Mouse (Mus musculus) liver, embryonic 12.5 days (tissue): ENCODE data around the gene Echdc3. TPM values are rescaled to one million over a fixed set of nuclear protein-coding genes. Genes with fewer than 3 reads are reported as not detected.
A peak's percentile ranks its signal among the peaks of the same experiment; 100 is the strongest.

ENCODE experiments used
- ATAC-seq: fragments of 200-750 bp; cut with Nextera tagmentation; 2 replicates; pipeline ENCODE4 v1.8.0; 2017; ENCODE audit warnings: moderate number of reproducible peaks, mild to moderate bottlenecking, moderate library complexity
- H3K27ac ChIP-seq: fragments of 300-500 bp; sonication (generic); 2 replicates; pipeline ENCODE4 v1.5.1; 2016; ENCODE audit warnings: mild to moderate bottlenecking
- H3K27me3 ChIP-seq: fragments of 300-500 bp; sonication (generic); replicated peaks from 2 replicates; pipeline ENCODE4 v1.6.1; 2016; ENCODE audit warnings: mild to moderate bottlenecking, moderate library complexity
- H3K36me3 ChIP-seq: fragments of 300-500 bp; sonication (generic); 2 replicates; pipeline ENCODE4 v1.6.1; 2016; ENCODE audit warnings: mild to moderate bottlenecking, moderate library complexity
- H3K4me1 ChIP-seq: fragments of 300-500 bp; sonication (generic); 2 replicates; pipeline ENCODE4 v1.6.1; 2016
- H3K4me2 ChIP-seq: fragments of 300-500 bp; sonication (generic); 2 replicates; pipeline ENCODE4 v1.6.1; 2016; ENCODE audit warnings: mild to moderate bottlenecking, moderate library complexity
- H3K4me3 ChIP-seq: fragments of 300-500 bp; sonication (generic); 2 replicates; pipeline ENCODE4 v1.5.1; 2016; ENCODE audit warnings: mild to moderate bottlenecking, moderate library complexity
- H3K9ac ChIP-seq: fragments of 300-500 bp; sonication (generic); 2 replicates; pipeline ENCODE4 v1.6.1; 2016; ENCODE audit warnings: mild to moderate bottlenecking, moderate library complexity
- H3K9me3 ChIP-seq: fragments of 300-500 bp; sonication (generic); replicated peaks from 2 replicates; pipeline ENCODE4 v1.6.1; 2016; ENCODE audit warnings: mild to moderate bottlenecking, moderate library complexity
- WGBS: fragments of 180-500 bp; shearing (Covaris S2); methylation state at CpG from one replicate; pipeline ENCODE4 v1.1.7; 2016; ENCODE audit not compliant: insufficient replicate concordance; 5-methylcytosine and 5-hydroxymethylcytosine counted together
- polyA plus RNA-seq: library from polyadenylated mRNA; unstranded; fragments of >200 nt; fragmentation: Nextera tagmentation; extraction: Ambion mirVana; gene quantifications from 2 replicates; pipeline ENCODE4 v1.2.1, GENCODE M21; 2016

Gene Echdc3
- polyA plus RNA-seq, 1 experiment from 2014 or later: 4.7 TPM

DNA sequence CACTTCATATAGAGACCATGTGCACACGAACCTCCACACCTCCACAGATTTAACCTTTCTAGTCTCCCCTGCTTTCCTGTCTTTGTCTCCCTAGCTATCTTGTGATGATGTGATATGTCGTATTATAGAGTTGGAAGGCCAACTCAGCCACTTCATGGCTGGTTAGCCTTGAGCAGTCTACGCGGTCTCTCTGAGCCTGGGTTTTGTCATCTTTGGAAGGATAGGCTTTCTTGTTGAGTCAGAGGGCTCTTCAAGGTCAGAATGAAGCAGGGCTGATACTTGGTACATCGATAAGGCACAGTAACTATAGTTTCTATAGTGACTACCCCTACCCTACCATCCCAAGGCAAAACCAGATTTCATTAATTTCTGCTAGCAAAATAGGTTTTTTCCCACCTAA lies 28.6 kb upstream of the Echdc3 start:
- WGBS: 77% methylated on average over 5 of the region's 5 CpGs
- H3K4me3 ChIP-seq: no peak overlapping the region
- no peak overlapping the region for H3K27ac ChIP-seq
- no peak for ATAC-seq
- H3K27me3 ChIP-seq: peaks cover 50% of the 10 kb centered on the region
- H3K9me3 ChIP-seq: no peaks in the 10 kb centered on the region; the same call in 1 of the 2 replicates
- no peaks in the 10 kb centered on the region for H3K4me1 ChIP-seq
- H3K36me3 ChIP-seq: no peaks in the 10 kb centered on the region
- no peak overlapping the region for H3K9ac ChIP-seq
- H3K4me2 ChIP-seq: no peak overlapping the region

DNA sequence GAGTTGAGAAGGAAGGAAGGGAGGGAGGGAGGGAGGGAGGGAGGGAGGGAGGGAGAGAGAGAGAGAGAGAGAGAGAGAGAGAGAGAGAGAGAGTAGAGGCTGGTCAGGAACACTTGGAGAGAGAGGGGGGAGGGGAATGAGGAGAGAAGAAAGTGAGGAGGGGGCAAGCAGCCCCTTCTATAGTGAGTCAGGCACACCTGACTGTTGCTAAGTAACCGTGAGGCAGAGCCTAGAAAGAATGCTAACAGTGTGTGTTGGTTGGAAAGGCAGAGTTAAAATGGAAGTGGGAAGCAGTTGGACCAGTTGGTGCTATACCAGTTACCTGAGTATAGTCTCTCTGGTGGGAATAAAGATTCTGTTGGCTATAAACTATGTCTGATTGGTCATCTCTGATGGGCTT lies 27.2 kb upstream of the Echdc3 start:
- ATAC-seq: no peak
- Histone ChIP-seq H3K4me2 (no peak overlapping the region), H3K9me3 (no peaks in the 10 kb centered on the region), H3K9ac (no peak overlapping the region), H3K27ac (no peak overlapping the region), H3K4me3 (no peak overlapping the region), H3K36me3 (no peaks in the 10 kb centered on the region), H3K27me3 (peaks cover 41% of the 10 kb centered on the region), H3K4me1 (no peaks in the 10 kb centered on the region)
- 52% methylated on average over 1 of the region's 1 CpGs for WGBS

- Histone ChIP-seq H3K9me3 (no peaks in the 10 kb centered on the region), H3K4me2 (no peak overlapping the region), H3K36me3 (no peaks in the 10 kb centered on the region), H3K27me3 (peaks cover 38% of the 10 kb centered on the region), H3K9ac (no peak overlapping the region), H3K4me3 (no peak overlapping the region), H3K27ac (no peak overlapping the region), H3K4me1 (no peaks in the 10 kb centered on the region)
- ATAC-seq: no peak
- WGBS: 59% methylated on average over 4 of the region's 4 CpGs
Observed at GRCm38 (mm10) chr2:6239333-6239732, 26.5 kb upstream of the Echdc3 start.

DNA sequence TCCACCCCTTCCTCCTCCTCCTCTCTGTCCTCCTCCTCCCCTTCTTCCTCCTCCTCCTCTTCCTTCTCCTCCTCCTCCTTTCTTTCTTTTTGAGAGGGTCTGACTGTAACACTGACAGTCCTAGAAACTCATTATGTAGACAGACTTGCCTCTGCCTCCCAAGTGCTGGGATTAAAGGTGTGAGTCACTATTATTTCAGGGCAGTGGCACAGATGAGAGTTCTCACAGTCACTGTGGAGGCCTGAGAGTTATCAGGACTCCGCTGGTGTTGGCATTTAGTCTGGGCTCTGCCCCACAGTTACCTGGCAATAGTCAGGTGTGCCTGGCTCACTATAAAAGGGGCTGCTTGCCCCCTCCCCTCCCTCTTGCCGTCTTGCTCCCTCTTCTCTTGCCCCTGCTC lies 25.8 kb upstream of the Echdc3 start:
- WGBS: 37% methylated on average over 2 of the region's 2 CpGs
- H3K4me2 ChIP-seq: no peak overlapping the region
- no peaks in the 10 kb centered on the region for H3K36me3 ChIP-seq
- no peak overlapping the region for H3K27ac ChIP-seq
- H3K27me3 ChIP-seq: peaks cover 35% of the 10 kb centered on the region
- H3K9ac ChIP-seq: no peak overlapping the region
- ATAC-seq: no peak
- no peaks in the 10 kb centered on the region for H3K9me3 ChIP-seq
- no peaks in the 10 kb centered on the region for H3K4me1 ChIP-seq
- no peak overlapping the region for H3K4me3 ChIP-seq

- Histone ChIP-seq H3K36me3 (no peaks in the 10 kb centered on the region), H3K9me3 (no peaks in the 10 kb centered on the region), H3K4me2 (no peak overlapping the region), H3K4me1 (no peaks in the 10 kb centered on the region), H3K9ac (no peak overlapping the region), H3K4me3 (no peak overlapping the region), H3K27ac (no peak overlapping the region), H3K27me3 (peaks cover 35% of the 10 kb centered on the region)
- WGBS: 19% methylated on average over 4 of the region's 4 CpGs
- ATAC-seq: no peak
Observed at GRCm38 (mm10) chr2:6238244-6238643, 25.4 kb upstream of the Echdc3 start.

DNA sequence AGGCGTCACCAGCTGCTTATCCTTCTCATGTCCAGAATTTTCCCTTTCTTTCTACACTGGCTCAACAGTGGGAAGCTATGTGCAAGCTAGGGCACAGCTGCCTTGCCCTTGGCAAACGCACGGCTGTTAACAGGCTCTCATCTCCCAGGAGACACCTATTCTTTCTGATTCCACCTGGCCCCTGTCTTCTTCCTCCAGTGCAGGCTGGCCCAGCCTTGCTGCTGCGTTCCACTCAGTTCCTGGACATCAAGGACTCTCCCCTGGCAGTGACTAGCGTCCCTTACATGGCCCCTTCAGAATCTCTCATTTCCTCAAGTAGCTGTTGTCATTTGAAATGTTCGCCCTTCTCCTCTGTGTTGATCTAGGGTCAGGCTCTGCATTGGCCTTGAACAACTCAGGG lies 20.5 kb upstream of the Echdc3 start:
- Histone ChIP-seq H3K36me3 (no peaks in the 10 kb centered on the region), H3K9me3 (no peaks in the 10 kb centered on the region), H3K4me3 (no peak overlapping the region), H3K4me1 (peaks cover 20% of the 10 kb centered on the region), H3K4me2 (no peak overlapping the region), H3K27ac (no peak overlapping the region), H3K9ac (no peak overlapping the region), H3K27me3 (peaks cover 7% of the 10 kb centered on the region; the same call in 1 of the 2 replicates)
- ATAC-seq: no peak
- 70% methylated on average over 6 of the region's 6 CpGs for WGBS

GRCm38 (mm10) chr2:6232755-6233154 lies 19.9 kb upstream of the Echdc3 start:
- Histone ChIP-seq H3K9ac (no peak overlapping the region), H3K4me1 (peaks cover 20% of the 10 kb centered on the region), H3K27me3 (0 out of 2 replicates have a peak, but pooled peaks cover 6% of the 10 kb centered on the region), H3K4me2 (no peak overlapping the region), H3K36me3 (no peaks in the 10 kb centered on the region), H3K9me3 (no peaks in the 10 kb centered on the region), H3K27ac (no peak overlapping the region), H3K4me3 (no peak overlapping the region)
- WGBS: 59% methylated on average over 7 of the region's 7 CpGs
- ATAC-seq: no peak

GRCm38 (mm10) chr2:6230865-6231264 lies 18.0 kb upstream of the Echdc3 start:
- H3K27me3 ChIP-seq: no peaks in the 10 kb centered on the region
- H3K4me1 ChIP-seq: peaks cover 20% of the 10 kb centered on the region
- no peaks in the 10 kb centered on the region for H3K9me3 ChIP-seq
- no peak overlapping the region for H3K9ac ChIP-seq
- no peak overlapping the region for H3K4me2 ChIP-seq
- H3K4me3 ChIP-seq: no peak overlapping the region
- no peak for ATAC-seq
- 57% methylated on average over 6 of the region's 6 CpGs for WGBS
- H3K36me3 ChIP-seq: no peaks in the 10 kb centered on the region
- no peak overlapping the region for H3K27ac ChIP-seq

GRCm38 (mm10) chr2:6229597-6230290 lies 16.9 kb upstream of the Echdc3 start:
- H3K9me3 ChIP-seq: 0 out of 2 replicates have a peak, but pooled peaks cover 2% of the 10 kb centered on the region
- no peak overlapping the region for H3K4me3 ChIP-seq
- H3K4me2 ChIP-seq: no peak overlapping the region
- H3K27me3 ChIP-seq: no peaks in the 10 kb centered on the region
- H3K4me1 ChIP-seq: peaks cover 20% of the 10 kb centered on the region
- no peak overlapping the region for H3K9ac ChIP-seq
- 41% methylated on average over 5 of the region's 5 CpGs for WGBS
- no peak overlapping the region for H3K27ac ChIP-seq
- H3K36me3 ChIP-seq: no peaks in the 10 kb centered on the region
- ATAC-seq: no peak

GRCm38 (mm10) chr2:6227059-6227445 lies 14.2 kb upstream of the Echdc3 start:
- Histone ChIP-seq H3K9me3 (0 out of 2 replicates have a peak, but pooled peaks cover 3% of the 10 kb centered on the region), H3K36me3 (no peaks in the 10 kb centered on the region), H3K27me3 (no peaks in the 10 kb centered on the region), H3K4me3 (no peak overlapping the region), H3K4me2 (no peak overlapping the region), H3K9ac (no peak overlapping the region), H3K27ac (no peak overlapping the region), H3K4me1 (peaks cover 15% of the 10 kb centered on the region)
- 68% methylated on average over 7 of the region's 7 CpGs for WGBS
- ATAC-seq: no peak

DNA sequence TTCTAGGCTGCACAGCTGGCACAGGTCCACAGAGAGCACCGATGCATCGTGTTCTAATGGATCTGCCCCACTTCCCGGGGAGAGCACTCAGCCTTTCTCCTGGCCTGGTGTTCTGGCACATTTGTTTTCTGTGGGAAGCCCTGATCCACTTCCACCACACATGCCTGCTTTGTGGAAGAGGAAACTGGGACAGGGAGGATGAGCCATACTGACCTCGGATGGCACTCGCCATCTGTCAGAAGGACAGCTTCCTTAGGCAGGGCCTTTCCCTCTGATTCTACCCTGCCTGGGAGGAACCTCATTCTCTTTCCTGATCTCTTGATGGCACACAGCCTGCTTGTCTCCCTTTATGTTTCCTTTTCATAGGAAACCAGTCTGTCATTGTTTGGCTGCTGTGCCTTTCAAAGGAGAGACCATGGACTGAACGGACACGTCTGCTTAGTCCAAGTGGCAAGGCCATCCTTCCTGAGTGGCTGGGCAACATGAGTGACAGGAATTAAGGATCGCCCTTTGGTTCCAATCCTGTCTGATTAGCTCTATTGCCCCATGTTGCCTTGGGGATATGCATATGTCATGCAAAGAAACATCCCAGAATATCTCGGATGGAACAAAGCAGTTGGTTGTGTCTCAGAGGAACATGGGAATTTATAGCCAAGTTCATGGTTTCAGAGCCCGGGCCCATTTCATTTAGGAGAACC lies 13.7 kb upstream of the Echdc3 start:
- 75% methylated on average over 10 of the region's 10 CpGs for WGBS
- ATAC-seq: no peak
- no peak overlapping the region for H3K27ac ChIP-seq
- H3K4me1 ChIP-seq: peaks cover 15% of the 10 kb centered on the region
- H3K4me3 ChIP-seq: no peak overlapping the region
- no peaks in the 10 kb centered on the region for H3K36me3 ChIP-seq
- no peak overlapping the region for H3K4me2 ChIP-seq
- no peaks in the 10 kb centered on the region for H3K27me3 ChIP-seq
- H3K9ac ChIP-seq: no peak overlapping the region
- 0 out of 2 replicates have a peak, but pooled peaks cover 3% of the 10 kb centered on the region for H3K9me3 ChIP-seq

GRCm38 (mm10) chr2:6220141-6220805 lies 7.4 kb upstream of the Echdc3 start:
- peak; percentile 54; the same call in 1 of the 2 replicates for ATAC-seq
- Histone ChIP-seq H3K4me1 (peaks cover 12% of the 10 kb centered on the region), H3K9me3 (0 out of 2 replicates have a peak, but pooled peaks cover 3% of the 10 kb centered on the region), H3K36me3 (no peaks in the 10 kb centered on the region), H3K27ac (no peak overlapping the region), H3K27me3 (peaks cover 20% of the 10 kb centered on the region), H3K4me3 (no peak overlapping the region), H3K4me2 (no peak overlapping the region), H3K9ac (no peak overlapping the region)
- 8% methylated on average over 4 of the region's 4 CpGs for WGBS
